Mouse (Mus musculus): Measurements from ENCODE around the gene Kif5a. TPM values are rescaled to one million over a fixed set of nuclear protein-coding genes. Genes with fewer than 3 reads are reported as not detected.
A peak's percentile ranks its signal among the peaks of the same experiment; 100 is the strongest.
"Not testable (repeated sequence)": the region's sequence is repeated elsewhere in the genome, so short reads cannot be mapped to it uniquely, and the experiment has no call there.

The Kif5a gene
- total and polyA plus RNA-seq, 3 experiments: 0.34 to 2.2 (median 0.45) TPM

DNA sequence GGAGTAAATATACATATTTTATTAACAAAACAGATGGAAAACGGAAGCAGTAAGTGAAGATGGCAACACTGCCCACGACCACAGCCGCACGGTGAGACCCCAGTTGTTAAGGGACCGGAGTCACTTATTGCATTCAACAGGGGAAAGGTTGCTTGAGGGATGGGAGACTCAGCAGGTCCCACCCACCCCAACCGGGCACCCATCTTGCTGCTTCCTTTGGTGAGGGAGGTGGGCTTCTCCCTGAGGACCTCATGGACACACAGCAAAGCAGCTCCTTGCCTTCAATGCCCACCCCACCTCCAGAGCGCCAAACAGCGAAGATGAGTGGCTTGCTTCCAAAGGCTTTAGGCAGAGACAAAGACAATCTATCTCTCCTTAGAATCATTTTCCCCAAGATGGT, 66.0 kb downstream of the Kif5a start:
- intact Hi-C loops (cut with DNase I): no loop called here
- Histone ChIP-seq H3K79me2 (replicated peaks; ENCODE audit: control insufficient read depth, insufficient read depth, low read length) (no peaks in the 10 kb centered on the region), H3K27ac (peak overlapping the region; percentile 91), H3K9ac (ENCODE audit: low read depth, low read length) (no peak overlapping the region), H3K27me3 (ENCODE audit: control insufficient read depth, insufficient read depth, low read length) (no peaks in the 10 kb centered on the region), H3K36me3 (ENCODE audit: control insufficient read depth, insufficient read depth, low read length) (no peaks in the 10 kb centered on the region), H3K4me1 (ENCODE audit: control insufficient read depth, insufficient read depth, low read length) (peaks cover 1% of the 10 kb centered on the region; the same call in 1 of the 2 replicates), H3K4me3 (no peak overlapping the region)
- no peak for TF ChIP-seq POLR2A (IDR thresholded peaks at IDR 0.05; ENCODE audit: insufficient read depth, low read depth, low read length)
- no peak for TF ChIP-seq EP300 (IDR thresholded peaks at IDR 0.05; ENCODE audit: insufficient read depth, low read depth, low read length)
- no peak for TF ChIP-seq CTCF (IDR thresholded peaks at IDR 0.05)
- DNase-seq: peak in 1 of 2 experiments; percentile 18
- WGBS: 85% methylated on average over 8 of the region's 8 CpGs

- TF ChIP-seq POLR2A (IDR thresholded peaks at IDR 0.05; ENCODE audit: insufficient read depth, low read depth, low read length) (peak; percentile 78), EP300 (IDR thresholded peaks at IDR 0.05; ENCODE audit: insufficient read depth, low read depth, low read length) (0 out of 2 replicates have a peak, but pooled peaks have one; percentile 39), CTCF (IDR thresholded peaks at IDR 0.05) (no peak)
- H3K27me3 ChIP-seq (ENCODE audit: control insufficient read depth, insufficient read depth, low read length): no peaks in the 10 kb centered on the region
- H3K9ac ChIP-seq (ENCODE audit: low read depth, low read length): peak overlapping the region; percentile 21; the same call in 1 of the 2 replicates
- peaks cover 1% of the 10 kb centered on the region; the same call in 1 of the 2 replicates for H3K4me1 ChIP-seq (ENCODE audit: control insufficient read depth, insufficient read depth, low read length)
- H3K79me2 ChIP-seq (replicated peaks; ENCODE audit: control insufficient read depth, insufficient read depth, low read length): no peaks in the 10 kb centered on the region
- peak overlapping the region; percentile 91 for H3K27ac ChIP-seq
- DNase-seq: peak; percentile 64 to 82
- H3K4me3 ChIP-seq: peak overlapping the region; percentile 84
- intact Hi-C loops (cut with DNase I): no loop called here
- WGBS: 12% methylated on average over 5 of the region's 5 CpGs
- H3K36me3 ChIP-seq (ENCODE audit: control insufficient read depth, insufficient read depth, low read length): no peaks in the 10 kb centered on the region
Measured at GRCm38 (mm10) chr10:127196392-127196791, 66.8 kb downstream of the Kif5a start.

- peaks cover 3% of the 10 kb centered on the region; the same call in 1 of the 2 replicates for H3K4me1 ChIP-seq (ENCODE audit: control insufficient read depth, insufficient read depth, low read length)
- TF ChIP-seq EP300 (IDR thresholded peaks at IDR 0.05; ENCODE audit: insufficient read depth, low read depth, low read length): no peak
- no peak for TF ChIP-seq CTCF (IDR thresholded peaks at IDR 0.05)
- peak within 1 kb of the TSS; percentile 81 for H3K9ac ChIP-seq (ENCODE audit: low read depth, low read length)
- no peaks in the 10 kb centered on the region for H3K27me3 ChIP-seq (ENCODE audit: control insufficient read depth, insufficient read depth, low read length)
- no peaks in the 10 kb centered on the region for H3K79me2 ChIP-seq (replicated peaks; ENCODE audit: control insufficient read depth, insufficient read depth, low read length)
- peak; percentile 60 to 61 for DNase-seq
- intact Hi-C loops (cut with DNase I): loop anchor here (2.0 kb wide), 1 partner anchor 15 kb away; the partner anchor contains the start of gene Slc26a10
- peak within 1 kb of the TSS; percentile 84 for H3K4me3 ChIP-seq
- H3K27ac ChIP-seq: peak within 1 kb of the TSS; percentile 91
- under 1% methylated on average over 45 of the region's 47 CpGs for WGBS
- no peaks in the 10 kb centered on the region for H3K36me3 ChIP-seq (ENCODE audit: control insufficient read depth, insufficient read depth, low read length)
Measured at GRCm38 (mm10) chr10:127195328-127196129, 67.6 kb downstream of the Kif5a start, which contains the start of gene Dtx3. Gene Dtx3 (minus strand): TSS chr10:127195728.

DNA sequence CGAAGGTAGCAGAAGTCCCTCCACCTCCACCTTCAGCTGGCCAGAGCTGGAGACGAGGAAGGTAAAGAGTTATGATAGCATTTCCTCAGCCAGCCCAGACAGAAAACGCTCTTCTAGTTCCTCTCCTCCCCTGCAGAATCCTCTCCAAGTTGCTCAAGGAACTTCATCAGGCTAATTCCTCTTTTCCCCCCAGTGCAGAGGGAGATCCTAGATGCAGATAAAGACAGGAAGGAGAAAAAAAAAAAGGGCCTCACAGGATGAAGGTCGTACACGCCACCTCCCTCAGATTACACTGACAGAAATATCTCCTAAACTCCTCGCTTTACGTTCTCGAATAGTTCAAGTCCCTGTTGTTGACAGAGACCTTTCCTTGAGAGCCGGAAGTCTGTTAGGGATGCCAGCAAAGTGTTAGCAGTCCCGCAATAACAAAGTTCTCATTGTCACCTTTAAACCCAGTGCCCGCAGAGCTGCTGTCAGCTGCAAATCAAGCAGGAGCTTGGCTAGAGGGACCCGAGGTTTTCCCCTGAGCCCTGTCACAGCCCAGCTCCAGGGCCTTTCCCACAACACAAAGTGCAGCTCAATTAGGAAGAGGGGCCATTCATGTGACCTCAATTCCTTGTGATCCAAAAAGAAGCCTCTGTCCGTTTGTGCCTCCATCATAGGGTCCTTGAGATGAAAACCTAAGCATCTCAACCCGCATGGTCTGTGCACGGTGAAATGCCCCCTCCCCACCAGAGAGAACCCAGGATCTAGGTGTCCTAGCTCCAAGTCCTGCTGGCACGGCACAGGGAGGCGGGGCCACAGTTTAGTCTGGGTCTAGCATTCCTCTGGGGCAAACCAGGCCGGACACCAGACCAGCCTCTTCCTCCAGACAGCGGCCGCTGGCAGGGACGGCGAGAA, 68.5 kb downstream of the Kif5a start:
- Histone ChIP-seq H3K4me3 (peak overlapping the region; percentile 84), H3K9ac (ENCODE audit: low read depth, low read length) (peak overlapping the region; percentile 81), H3K4me1 (ENCODE audit: control insufficient read depth, insufficient read depth, low read length) (peaks cover 3% of the 10 kb centered on the region; the same call in 1 of the 2 replicates), H3K27ac (peak overlapping the region; percentile 91), H3K79me2 (replicated peaks; ENCODE audit: control insufficient read depth, insufficient read depth, low read length) (no peaks in the 10 kb centered on the region), H3K27me3 (ENCODE audit: control insufficient read depth, insufficient read depth, low read length) (no peaks in the 10 kb centered on the region), H3K36me3 (ENCODE audit: control insufficient read depth, insufficient read depth, low read length) (no peaks in the 10 kb centered on the region)
- WGBS: 10% methylated on average over 22 of the region's 22 CpGs
- peak; percentile 82 for DNase-seq
- intact Hi-C loops (cut with DNase I): loop anchor here (2.0 kb wide), 1 partner anchor 14 kb away; the partner anchor contains the start of gene Slc26a10
- TF ChIP-seq EP300 (IDR thresholded peaks at IDR 0.05; ENCODE audit: insufficient read depth, low read depth, low read length) (no peak), POLR2A (IDR thresholded peaks at IDR 0.05; ENCODE audit: insufficient read depth, low read depth, low read length) (peak; percentile 46), CTCF (IDR thresholded peaks at IDR 0.05) (no peak)

- Histone ChIP-seq H3K27me3 (ENCODE audit: control insufficient read depth, insufficient read depth, low read length) (no peaks in the 10 kb centered on the region), H3K9ac (ENCODE audit: low read depth, low read length) (no peak overlapping the region), H3K27ac (no peak overlapping the region; the same call in 1 of the 2 replicates), H3K4me3 (no peak overlapping the region), H3K79me2 (replicated peaks; ENCODE audit: control insufficient read depth, insufficient read depth, low read length) (no peaks in the 10 kb centered on the region), H3K4me1 (ENCODE audit: control insufficient read depth, insufficient read depth, low read length) (peaks cover 3% of the 10 kb centered on the region; the same call in 1 of the 2 replicates), H3K36me3 (ENCODE audit: control insufficient read depth, insufficient read depth, low read length) (no peaks in the 10 kb centered on the region)
- TF ChIP-seq POLR2A (IDR thresholded peaks at IDR 0.05; ENCODE audit: insufficient read depth, low read depth, low read length): no peak
- no peak for TF ChIP-seq EP300 (IDR thresholded peaks at IDR 0.05; ENCODE audit: insufficient read depth, low read depth, low read length)
- TF ChIP-seq CTCF (IDR thresholded peaks at IDR 0.05): no peak
- peak in 1 of 2 experiments; percentile 24 for DNase-seq
- intact Hi-C loops (cut with DNase I): no loop called here
- WGBS: 85% methylated on average over 9 of the region's 9 CpGs
Measured at GRCm38 (mm10) chr10:127193011-127193410, 70.1 kb downstream of the Kif5a start.

- H3K27me3 ChIP-seq (ENCODE audit: control insufficient read depth, insufficient read depth, low read length); DNase-seq; H3K27ac ChIP-seq; intact Hi-C loops (cut with DNase I); H3K4me3 ChIP-seq; H3K79me2 ChIP-seq (replicated peaks; ENCODE audit: control insufficient read depth, insufficient read depth, low read length); H3K9ac ChIP-seq (ENCODE audit: low read depth, low read length); H3K36me3 ChIP-seq (ENCODE audit: control insufficient read depth, insufficient read depth, low read length); H3K4me1 ChIP-seq (ENCODE audit: control insufficient read depth, insufficient read depth, low read length): not testable (repeated sequence)
- WGBS: 55% methylated on average over 1 of the region's 1 CpGs
Measured at GRCm38 (mm10) chr10:127192057-127192328, 71.2 kb downstream of the Kif5a start.
